Mouse (Mus musculus): ENCODE data around the gene Myt1l.
A peak's percentile ranks its signal among the peaks of the same experiment; 100 is the strongest.

Myt1l gene

DNA sequence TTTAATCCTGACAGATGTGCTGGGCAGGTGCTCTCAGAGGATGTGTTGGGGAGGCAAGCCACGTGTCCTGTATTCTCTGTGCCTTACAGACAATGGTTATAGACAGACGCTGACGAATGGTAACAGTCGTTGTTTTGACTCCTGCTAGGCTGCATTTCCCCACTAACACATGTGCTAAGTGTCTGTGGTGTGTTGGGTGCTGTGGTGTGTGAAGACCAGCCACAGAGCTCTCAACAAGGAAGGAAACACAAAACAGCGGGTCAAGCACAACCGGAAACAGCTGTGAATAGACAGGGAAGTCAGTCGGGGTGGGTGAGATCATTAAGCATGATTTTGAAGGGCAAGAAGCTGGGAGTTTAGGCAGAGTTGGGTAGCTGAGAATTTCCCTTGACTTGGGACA is 41.1 kb downstream of the Myt1l start:
- no peak for DNase-seq (ENCODE audit: low spot score)

DNA sequence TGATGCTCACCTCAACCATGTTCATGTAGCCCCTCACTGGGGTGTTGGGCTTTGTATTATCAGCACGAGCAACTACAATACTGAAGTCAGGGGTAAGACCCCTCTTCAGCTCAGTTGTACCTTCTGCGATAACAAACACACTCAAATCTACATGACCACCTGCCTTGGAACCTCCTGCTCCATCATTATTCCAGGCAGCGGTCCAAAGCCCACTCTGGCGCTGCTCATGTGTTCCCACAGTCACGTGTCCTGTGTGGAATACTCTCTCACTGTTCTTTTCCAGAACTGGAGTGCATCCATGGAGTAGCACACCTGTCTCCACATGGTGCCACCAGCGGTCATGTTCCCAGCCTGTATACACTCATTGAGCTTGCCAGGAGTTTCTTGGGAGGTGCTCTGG is 42.2 kb downstream of the Myt1l start:
- DNase-seq (ENCODE audit: low spot score), result no peak

DNA sequence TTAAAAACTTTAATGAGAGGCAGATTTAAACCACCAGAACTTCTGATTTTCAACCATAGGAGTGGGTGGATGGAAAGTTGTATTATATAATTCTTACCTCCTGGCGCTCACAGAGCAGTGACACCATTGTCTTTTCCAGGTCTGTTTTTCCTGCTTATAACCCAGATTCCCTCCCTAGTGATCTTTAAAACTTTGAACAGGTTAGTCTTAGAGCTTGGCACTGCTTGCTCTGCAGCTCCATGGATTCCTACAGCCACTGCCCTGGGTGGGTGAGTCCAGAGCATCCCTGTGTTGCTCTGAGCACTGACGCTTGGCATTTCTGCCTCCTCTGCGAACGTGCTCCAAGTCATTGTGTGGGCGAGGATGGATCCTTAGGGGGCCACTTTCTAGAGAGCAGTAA is 43.4 kb downstream of the Myt1l start:
- no peak for DNase-seq (ENCODE audit: low spot score)

DNA sequence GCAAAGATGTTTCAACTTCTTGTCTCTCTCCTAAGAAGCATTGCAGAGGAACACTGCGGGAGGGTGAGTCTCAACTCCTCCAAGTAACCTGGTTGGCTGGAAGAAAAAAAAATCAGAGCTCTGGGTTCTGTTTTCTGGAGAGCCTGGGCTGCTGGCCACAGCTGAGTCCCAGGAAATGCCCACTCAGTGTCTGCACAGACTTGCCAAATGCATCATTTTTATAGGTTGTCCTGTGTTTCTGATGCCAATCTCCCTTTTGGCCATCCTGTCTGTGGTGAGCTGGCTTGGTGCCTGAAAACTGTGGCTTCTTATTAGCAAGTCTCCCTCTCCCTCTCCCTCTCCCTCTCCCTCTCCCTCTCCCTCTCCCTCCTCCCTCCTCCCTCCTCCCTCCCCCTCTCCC is 65.6 kb downstream of the Myt1l start:
- no peak for DNase-seq (ENCODE audit: low spot score)

DNA sequence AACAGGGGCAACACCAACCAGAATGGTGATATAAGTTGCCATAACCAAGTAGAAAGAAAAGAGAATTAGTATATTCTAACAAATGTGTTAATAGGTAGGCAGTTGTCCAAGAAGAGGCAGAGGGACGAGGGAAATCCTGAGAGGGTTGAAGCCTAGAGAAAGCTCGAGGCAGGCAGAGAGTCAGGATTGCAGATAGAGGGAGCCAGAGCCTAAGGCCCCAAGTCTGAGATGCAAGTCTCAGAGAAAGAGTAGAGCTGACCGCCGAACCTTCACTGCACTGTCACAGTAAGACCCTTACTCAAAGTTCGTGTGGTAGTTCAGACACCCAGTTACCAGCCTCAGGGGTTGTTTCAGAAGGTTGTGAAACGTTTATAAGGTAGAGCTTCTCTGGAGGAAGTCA is 71.7 kb downstream of the Myt1l start:
- peak; percentile 8 for DNase-seq (ENCODE audit: low spot score)

DNA sequence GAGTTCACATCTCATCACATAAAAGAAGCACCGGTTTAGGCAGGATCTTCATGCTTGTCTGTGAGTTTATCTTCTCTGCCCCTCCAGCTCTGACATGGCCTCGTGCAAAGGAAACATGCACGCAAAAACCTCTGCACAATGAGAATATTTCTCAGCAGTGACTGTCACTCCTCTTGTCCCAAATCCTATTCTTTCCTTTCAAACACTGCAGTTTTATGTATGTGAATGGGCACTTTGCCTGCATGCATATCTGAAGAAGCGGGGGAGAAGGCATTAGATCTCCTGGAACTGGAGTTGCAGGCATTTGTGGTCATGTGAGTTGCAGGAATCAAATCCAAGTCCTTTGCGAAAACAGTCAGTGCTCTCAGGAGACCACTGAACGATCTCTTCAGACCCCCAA is 73.0 kb downstream of the Myt1l start:
- no peak for DNase-seq (ENCODE audit: low spot score)

DNA sequence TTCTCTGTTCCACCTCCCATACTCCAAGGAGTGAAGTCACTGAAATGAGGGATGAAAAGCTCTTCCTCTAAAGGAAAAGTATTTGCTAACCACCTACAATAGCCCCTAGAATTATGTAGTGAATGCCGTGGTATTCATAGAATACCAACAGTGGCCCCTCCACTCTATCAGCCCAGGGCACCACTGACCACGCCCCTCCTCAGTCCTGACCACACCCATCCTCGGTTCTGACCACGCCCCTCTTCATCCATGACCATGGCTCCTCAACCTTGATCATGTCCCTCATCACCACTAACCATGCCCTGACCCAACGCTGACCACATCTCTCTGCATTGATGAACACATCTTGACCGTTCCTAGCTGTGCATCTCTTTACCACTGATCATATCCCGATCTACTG is 76.5 kb downstream of the Myt1l start:
- no peak for DNase-seq (ENCODE audit: low spot score)

DNA sequence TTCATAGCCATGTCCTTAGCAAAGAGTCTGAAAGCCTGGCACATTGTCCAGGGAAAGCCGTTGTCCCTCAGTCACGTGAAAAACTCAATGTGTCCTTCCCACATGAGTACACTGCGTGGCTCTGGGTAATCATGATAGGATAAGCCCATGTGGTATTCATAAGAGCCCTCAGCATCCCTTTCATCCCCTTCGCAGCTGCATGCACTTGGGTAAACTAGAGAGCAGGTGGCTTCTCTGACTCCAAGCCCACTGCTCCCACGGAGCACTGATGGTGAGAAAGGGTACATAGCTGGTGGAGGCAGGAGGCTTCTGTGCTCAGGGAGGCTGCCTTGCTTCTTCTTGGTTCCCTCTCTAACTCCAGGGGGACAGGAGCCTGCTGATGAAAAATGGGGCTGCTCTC is 76.9 kb downstream of the Myt1l start:
- DNase-seq (ENCODE audit: low spot score), result no peak

DNA sequence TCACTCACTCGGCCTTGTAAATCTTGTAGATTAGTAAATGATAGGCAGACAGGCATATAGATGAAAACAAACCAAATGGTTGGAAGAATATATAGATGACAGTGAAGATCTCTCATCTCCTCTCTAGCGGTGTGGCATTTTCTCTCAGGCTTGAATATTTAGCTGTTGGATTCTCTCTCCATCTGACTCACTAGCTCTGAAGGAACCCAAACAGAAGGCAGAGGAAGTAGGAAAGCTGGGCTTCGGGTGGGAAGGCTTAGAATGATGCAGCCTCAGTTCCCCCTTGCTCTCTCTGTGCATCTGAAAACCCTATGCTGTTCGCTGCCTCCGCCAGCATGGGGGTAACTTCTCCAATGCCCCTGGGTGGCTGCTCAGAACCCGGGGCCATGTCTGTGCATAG is 78.0 kb downstream of the Myt1l start:
- no peak for DNase-seq (ENCODE audit: low spot score)

DNA sequence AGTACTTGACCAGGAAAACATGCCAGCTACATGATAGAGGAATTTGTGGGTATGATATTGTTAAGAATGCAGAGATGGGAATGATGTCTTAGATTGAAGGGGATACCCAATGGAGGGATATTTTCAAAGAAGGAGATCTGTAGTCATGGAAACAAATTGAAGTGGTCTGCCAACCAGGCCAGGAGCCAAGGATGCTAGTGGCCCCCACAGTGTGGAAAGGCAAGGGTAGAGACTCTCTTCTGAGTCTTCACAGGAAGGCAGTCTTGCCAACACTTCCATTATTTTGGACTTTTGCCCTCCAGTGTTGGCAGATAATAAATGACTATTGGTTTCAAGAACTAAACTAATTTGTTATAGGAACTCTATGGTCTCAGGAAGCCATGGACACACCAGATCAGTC is 89.6 kb downstream of the Myt1l start:
- no peak for DNase-seq (ENCODE audit: low spot score)

DNA sequence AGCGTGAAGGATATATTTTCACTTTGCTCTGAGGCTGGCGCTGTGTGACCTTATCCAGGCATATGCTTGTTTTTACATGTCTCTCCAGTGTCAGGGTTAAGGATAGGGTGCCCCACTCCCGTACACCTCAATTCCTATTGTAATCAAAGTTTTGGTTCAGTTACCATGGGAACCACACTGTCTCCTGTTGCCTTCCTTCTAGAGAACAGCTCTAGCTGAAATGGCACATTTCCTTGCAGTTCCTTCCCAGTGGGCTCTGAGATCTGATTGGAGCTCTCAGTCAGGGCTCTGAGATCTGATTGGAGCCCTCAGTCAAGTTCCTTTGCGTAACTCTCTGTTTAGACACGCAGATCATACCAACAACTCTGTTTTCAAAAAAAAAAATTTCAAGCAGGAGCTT is 93.3 kb downstream of the Myt1l start:
- DNase-seq (ENCODE audit: low spot score), result no peak

DNA sequence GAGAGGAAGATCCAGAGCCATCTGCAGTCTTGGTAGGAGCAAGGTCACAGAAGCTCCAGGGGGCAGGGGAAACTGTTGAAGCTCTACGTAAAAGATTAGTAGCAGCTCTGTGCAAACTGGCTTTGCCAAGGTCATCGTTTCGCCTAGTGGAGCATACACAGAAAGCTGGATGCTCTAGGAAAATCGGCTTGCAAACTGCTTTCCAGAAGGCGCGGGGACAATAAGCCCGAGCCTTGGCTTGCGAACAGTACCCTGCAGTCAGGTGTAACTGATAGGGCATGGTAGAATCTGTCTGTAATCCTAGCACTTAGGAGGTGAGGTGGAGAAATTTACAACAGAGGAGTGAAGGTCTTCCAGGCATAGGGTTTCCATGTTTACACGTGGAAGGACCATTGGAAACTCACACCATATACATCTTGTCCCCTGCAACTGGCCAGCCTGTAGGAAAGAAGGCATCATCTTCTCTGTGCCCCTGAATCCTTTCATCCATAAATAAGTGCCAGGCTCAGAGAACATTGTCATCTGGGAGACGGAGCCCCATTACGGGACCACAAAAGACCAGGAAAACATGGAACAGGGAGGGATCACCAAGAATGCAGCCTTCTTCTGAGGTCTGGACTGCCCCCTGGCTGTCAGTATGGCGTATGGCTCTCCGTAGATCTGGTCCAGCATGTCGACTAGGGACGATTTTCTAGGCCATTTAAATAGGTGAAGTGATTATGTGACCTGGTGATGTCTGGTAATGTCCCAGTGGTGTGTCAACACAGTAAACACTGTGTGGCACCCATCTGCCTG is 100.0 kb downstream of the Myt1l start:
- DNase-seq (ENCODE audit: low spot score), result peak; percentile 68

DNA sequence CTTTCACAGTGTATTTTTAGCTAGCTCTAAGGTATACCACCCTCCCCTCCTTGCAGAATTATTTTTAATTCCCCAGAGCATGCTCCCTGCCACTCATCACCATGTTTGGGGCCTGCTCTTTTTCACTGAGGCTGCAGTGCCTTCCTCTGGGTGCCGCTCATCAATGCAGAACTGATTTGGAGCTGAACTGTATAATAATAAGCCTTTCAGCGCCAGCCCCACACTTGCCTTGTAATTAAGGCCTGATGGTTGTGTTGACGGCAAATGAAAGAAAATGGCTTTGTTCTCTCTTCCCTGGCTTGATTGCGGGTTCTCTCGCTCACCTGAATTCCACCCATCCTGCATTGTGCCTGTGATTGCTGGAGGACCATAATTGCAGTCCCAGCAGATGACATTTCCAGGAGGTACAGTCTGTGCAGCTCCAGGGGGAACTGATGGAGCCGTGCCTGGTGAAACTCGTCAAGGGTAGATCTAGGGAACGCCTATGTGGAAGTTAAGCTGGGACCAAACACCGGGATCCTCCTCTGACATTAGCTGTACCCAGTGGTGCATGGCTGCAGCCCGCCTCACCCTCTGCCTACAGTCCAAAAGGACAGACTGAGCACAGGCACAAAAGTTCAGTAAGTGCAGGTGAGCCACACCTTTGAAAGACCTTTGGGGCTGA is 101.8 kb downstream of the Myt1l start:
- no peak for DNase-seq (ENCODE audit: low spot score)

DNA sequence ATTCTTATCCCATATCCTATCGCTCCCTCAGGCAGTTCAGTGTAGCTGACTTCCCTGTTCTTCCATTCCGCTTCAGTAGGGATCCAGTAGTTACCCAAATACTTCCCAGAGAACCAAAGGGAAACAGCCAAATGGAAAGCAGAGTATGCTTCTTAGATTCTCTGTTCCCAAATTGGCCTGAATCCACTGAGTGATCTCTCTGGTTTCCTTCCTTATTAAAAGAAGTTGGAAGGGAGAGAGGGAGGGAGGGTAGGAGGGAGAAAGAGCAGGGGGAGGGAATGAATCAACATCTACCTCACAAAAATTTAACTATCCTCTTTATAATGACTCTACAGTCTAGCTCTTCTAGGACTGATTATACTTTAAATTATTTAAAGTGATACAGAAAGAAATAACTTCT is 106.3 kb downstream of the Myt1l start:
- DNase-seq (ENCODE audit: low spot score), result no peak

DNA sequence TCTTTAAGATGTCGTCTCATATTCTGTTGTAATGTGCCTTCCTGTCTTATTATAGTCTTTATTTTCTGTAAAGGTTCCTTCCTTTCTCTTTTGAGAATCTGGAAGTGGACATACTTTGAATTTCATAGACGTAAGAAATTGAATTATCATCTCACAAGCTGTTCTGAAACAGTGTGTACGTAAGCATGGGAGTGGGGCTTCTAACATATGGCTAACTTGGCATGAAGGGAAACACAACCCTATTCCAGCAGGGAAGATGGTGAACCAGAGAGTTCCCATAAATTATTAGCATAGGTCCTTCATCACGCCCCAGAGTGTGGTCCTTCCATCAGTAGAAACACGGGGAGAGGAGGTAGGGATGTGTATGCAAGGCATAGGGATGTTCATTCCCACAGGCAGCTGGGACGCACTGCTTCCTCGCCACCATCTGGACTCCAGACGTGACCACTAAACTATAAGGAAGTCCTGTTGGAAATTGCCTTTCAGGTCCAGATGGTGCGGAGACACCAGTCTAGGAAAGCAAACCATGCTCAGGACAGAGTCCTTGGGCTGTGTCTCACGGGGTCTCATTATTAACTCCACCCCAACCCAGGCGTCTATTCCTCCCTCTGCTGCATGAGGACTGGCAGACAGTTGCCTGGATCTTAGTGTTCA is 111.5 kb downstream of the Myt1l start:
- DNase-seq (ENCODE audit: low spot score), result peak; percentile 71

DNA sequence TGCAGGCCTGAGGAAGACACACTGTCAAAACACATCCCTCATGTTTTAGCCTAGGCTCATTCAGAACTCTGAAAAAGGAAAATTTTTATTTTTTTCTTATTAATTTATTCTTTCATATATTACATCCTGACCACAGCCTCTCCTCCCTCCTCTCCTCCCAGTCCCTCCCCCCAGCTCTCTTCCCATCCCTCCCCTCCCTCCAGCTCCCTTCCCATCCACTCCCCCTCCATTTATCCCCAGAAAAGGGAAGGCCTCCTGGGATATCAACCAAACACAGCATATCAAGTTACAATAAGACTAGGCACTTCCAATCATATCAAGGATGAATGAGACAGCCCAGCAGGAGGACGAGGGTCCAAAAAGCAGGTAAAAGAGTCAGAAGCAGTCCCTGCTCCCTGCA is 112.0 kb downstream of the Myt1l start:
- DNase-seq (ENCODE audit: low spot score), result no peak

DNA sequence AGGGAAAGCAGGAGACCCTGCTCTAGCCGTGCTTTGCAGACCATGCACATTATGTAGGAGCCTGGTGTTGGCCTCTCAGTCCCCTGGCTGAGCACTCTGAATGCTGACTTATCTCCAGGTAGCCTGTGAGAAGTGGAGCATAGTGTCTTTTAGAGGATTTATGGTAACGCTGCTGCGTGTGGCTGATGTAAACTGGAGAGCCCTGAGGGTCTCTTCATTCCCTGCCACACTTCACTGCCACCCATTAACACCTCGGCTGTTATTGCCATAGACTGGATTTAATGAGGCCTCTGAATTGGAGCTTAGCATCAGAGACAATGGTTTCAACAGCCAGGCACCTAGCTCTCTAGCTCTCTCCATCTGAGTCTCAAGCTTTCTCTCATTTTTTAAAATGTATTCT is 114.7 kb downstream of the Myt1l start:
- no peak for DNase-seq (ENCODE audit: low spot score)

DNA sequence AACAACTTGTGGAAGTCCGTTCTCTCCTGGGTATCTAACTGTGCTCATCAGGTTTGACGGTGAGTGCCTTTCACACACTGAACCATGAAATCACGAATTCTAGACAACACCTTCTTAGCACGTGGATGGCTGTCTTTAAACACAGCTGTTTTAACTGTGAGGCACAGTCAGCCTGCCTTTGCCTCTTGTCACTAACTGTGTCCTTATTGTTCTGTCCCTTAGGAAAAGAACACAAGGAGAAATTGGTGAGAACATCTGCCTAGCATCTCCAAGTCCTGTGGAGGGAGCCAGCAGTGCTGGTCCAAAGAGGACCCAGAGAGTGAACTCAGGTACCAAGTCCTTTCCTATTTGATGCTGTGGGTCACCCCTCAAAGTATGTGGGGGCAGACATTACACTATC is 115.9 kb downstream of the Myt1l start:
- DNase-seq (ENCODE audit: low spot score), result no peak

DNA sequence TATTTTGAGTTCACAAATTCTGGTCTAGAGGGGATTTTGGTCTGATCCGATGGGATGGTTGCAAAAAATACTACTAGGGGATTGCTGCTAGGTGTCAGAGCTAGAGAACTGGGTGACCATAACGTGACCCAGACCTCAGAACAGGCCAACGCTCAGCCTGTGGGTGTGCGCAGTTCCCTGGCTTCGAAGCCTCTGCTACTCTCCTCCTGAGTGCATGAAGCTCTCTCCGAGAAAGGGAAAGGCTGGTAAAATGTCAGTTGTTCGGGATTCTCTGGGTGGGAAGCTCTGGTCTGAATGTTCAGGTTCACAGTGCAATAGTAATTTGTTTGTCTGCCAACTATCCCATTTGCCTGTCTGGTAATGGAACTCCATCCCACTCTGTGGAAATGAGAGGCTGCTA is 116.5 kb downstream of the Myt1l start:
- DNase-seq (ENCODE audit: low spot score), result no peak

DNA sequence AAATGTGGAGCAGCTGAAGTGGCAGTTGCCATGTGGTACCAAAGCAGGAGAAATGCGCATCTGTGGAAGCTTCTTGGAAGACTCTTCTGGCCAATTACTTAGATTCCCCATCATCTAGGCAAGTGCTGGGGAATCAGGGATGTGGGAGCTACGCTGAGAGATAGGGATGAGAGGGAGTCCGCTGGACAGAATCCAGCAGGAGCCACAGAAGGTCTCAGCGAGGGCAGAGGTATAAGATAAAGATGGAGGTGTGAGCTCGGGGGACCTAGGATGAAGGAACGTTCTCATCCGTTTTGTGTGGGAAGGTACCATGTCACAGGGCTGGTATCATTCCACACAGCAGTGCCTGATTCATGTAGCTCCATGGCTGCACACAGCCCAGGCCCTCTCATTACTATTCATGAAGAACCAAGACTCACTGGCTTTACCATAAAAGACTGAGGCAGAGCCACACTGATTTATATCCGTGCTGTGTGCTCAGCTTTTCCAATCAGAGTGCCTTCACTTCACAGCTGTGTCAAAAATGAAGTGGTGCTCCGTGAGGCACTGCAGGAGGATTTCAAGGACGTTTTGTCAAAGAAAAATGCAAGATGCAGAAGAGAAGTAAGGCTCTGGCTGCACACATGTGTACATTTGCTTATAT is 121.4 kb downstream of the Myt1l start:
- no peak for DNase-seq (ENCODE audit: low spot score)

DNA sequence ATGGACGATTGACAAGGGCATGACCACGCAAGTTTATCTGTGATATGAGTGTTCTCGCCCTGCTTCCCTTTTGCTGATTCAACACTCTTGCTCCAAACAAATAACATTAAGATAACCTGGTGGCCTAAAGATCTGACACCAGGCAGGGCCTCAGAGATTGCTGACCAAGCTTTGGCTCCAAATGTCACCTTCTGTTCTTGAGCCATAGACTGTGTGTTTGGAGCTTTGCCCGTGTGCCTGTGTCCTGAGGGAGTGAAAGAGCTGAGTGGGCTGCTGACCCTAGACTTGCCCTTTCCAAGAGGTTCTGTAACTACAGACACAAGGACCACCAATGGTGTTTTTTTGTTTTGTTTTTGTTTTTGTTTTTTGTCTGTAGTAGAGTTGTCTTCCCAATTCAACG is 124.3 kb downstream of the Myt1l start:
- no peak for DNase-seq (ENCODE audit: low spot score)

DNA sequence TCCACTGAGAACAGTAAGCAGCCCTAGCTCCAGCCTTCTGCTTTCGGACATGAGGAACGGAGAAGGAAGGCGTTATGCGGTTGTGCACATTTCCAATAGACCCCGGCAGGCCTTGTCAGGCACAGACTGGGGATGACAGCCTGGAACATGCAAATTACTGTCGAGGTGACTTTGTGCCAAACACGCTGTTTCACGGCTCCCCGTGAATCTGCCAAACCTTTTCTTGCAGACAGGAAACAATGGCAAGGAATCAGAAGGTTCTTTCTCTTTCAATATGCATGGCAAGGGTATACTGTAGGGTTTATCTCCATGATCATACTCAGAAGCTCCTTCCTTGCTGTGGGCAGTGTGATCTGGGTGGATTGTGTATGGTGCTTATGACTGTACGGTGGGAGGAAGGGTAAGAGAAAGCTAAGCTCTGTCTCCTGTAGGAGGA is 127.0 kb downstream of the Myt1l start:
- no peak for DNase-seq (ENCODE audit: low spot score)

DNA sequence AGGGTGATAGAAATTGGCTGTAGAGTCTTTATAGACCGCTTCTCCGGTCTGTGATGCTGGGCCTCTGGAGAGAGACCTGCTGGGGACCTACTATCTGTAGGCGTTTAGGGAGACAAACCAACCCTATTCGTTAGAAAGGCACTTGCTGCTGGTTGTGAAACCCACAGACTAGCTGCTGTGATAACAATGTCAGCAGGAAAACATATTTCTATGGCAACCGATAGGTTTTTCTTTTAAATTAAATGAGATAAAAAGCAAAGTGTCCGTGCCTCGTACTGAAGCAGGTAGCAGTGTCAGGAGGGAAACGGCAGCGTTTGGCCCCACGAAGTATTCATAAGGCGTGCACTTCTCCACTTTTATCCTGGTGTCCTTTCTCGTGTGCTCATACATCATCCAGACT is 127.5 kb downstream of the Myt1l start:
- no peak for DNase-seq (ENCODE audit: low spot score)

Measured in embryo, embryonic 10 days (tissue).